Mouse (Mus musculus): ENCODE measurements around the gene Coq6. TPM values are rescaled to one million over a fixed set of nuclear protein-coding genes. Genes with fewer than 3 reads are reported as not detected.
A peak's percentile ranks its signal among the peaks of the same experiment; 100 is the strongest.

Gene Coq6
- total RNA-seq, 2 experiments from 2014 or later = 18.9 to 20.9 TPM

GRCm38 (mm10) chr12:84393847-84394246 lies 32.4 kb downstream of the Coq6 start:
- no peak for ATAC-seq (replicated peaks; ENCODE audit: poor library complexity)

GRCm38 (mm10) chr12:84396947-84397679 lies 35.7 kb downstream of the Coq6 start:
- ATAC-seq (replicated peaks; ENCODE audit: poor library complexity) = no peak

GRCm38 (mm10) chr12:84397685-84398084 lies 36.2 kb downstream of the Coq6 start:
- no peak for ATAC-seq (replicated peaks; ENCODE audit: poor library complexity)

- ATAC-seq (replicated peaks; ENCODE audit: poor library complexity) = no peak
These were observed 37.2 kb downstream of the Coq6 start for GRCm38 (mm10) chr12:84398629-84399028.

GRCm38 (mm10) chr12:84399135-84399534 lies 37.7 kb downstream of the Coq6 start:
- ATAC-seq (replicated peaks; ENCODE audit: poor library complexity) = no peak

GRCm38 (mm10) chr12:84399663-84400062 lies 38.2 kb downstream of the Coq6 start:
- ATAC-seq (replicated peaks; ENCODE audit: poor library complexity) = no peak

GRCm38 (mm10) chr12:84400068-84400467 lies 38.6 kb downstream of the Coq6 start:
- no peak for ATAC-seq (replicated peaks; ENCODE audit: poor library complexity)

- peak; percentile 11; the same call in 1 of the 2 replicates for ATAC-seq (replicated peaks; ENCODE audit: poor library complexity)
These were observed 39.2 kb downstream of the Coq6 start for GRCm38 (mm10) chr12:84400653-84401052.

GRCm38 (mm10) chr12:84402923-84403322 lies 41.5 kb downstream of the Coq6 start:
- no peak for ATAC-seq (replicated peaks; ENCODE audit: poor library complexity)

- no peak for ATAC-seq (replicated peaks; ENCODE audit: poor library complexity)
These were observed 43.1 kb downstream of the Coq6 start for GRCm38 (mm10) chr12:84404541-84404940.

- ATAC-seq (replicated peaks; ENCODE audit: poor library complexity) = no peak
These were observed 45.8 kb downstream of the Coq6 start for GRCm38 (mm10) chr12:84407259-84407658.

GRCm38 (mm10) chr12:84407874-84408818 lies 46.7 kb downstream of the Coq6 start:
- ATAC-seq (replicated peaks; ENCODE audit: poor library complexity) = peak; percentile 52

GRCm38 (mm10) chr12:84408819-84409507 lies 47.5 kb downstream of the Coq6 start, which contains the start of the genes Entpd5 and Bbof1:
Gene Entpd5, minus strand, starts transcription at chr12:84409029.
Gene Bbof1, plus strand, starts transcription at chr12:84409071.
- peak; percentile 90 for ATAC-seq (replicated peaks; ENCODE audit: poor library complexity)

GRCm38 (mm10) chr12:84416834-84417604 lies 55.6 kb downstream of the Coq6 start, which contains the start of gene Rnf113a2:
Gene Rnf113a2, plus strand, starts transcription at chr12:84417196.
- peak; percentile 100 for ATAC-seq (replicated peaks; ENCODE audit: poor library complexity)

GRCm38 (mm10) chr12:84417605-84417922 lies 56.1 kb downstream of the Coq6 start:
- no peak for ATAC-seq (replicated peaks; ENCODE audit: poor library complexity)

Other genes with a start within 250 kb of the Coq6 start
- gene Dnal1, start 247.3 kb upstream of the Coq6 start, total RNA-seq (2015) = 0.61 and 1.1 TPM in 2 replicates
- 0.41 and 0.75 TPM in 2 replicates for gene Dnal1, start 247.3 kb upstream of the Coq6 start, total RNA-seq (2017)
- gene Pnma1, start 213.2 kb upstream of the Coq6 start, total RNA-seq (2015) = 0.15 TPM in 2 replicates
- gene Pnma1, start 213.2 kb upstream of the Coq6 start, total RNA-seq (2017) = 0.24 and 0.62 TPM in 2 replicates
- 13.7 and 14.1 TPM in 2 replicates for gene Elmsan1, start 142.8 kb upstream of the Coq6 start, total RNA-seq (2015)
- gene Elmsan1, start 142.8 kb upstream of the Coq6 start, total RNA-seq (2017) = 11.5 and 15.2 TPM in 2 replicates
- gene Ptgr2, start 76.4 kb upstream of the Coq6 start, total RNA-seq (2015) = 15.6 and 20.5 TPM in 2 replicates
- gene Ptgr2, start 76.4 kb upstream of the Coq6 start, total RNA-seq (2017) = 58.3 and 69.6 TPM in 2 replicates
- 34.5 and 53.4 TPM in 2 replicates for gene Zfp410, start 44.8 kb upstream of the Coq6 start, total RNA-seq (2015)
- 33.8 and 43.4 TPM in 2 replicates for gene Zfp410, start 44.8 kb upstream of the Coq6 start, total RNA-seq (2017)
- 0.42 and 0.54 TPM in 2 replicates for gene Fam161b, start 176 bp downstream of the Coq6 start, total RNA-seq (2015)
- 0.57 and 1.0 TPM in 2 replicates for gene Fam161b, start 176 bp downstream of the Coq6 start, total RNA-seq (2017)
- 13.5 and 20.1 TPM in 2 replicates for gene Entpd5, start 47.4 kb downstream of the Coq6 start, total RNA-seq (2015)
- 18.4 and 23.7 TPM in 2 replicates for gene Entpd5, start 47.4 kb downstream of the Coq6 start, total RNA-seq (2017)
- 2.5 and 3.6 TPM in 2 replicates for gene Bbof1, start 47.4 kb downstream of the Coq6 start, total RNA-seq (2015)
- 3.0 and 12.4 TPM in 2 replicates for gene Bbof1, start 47.4 kb downstream of the Coq6 start, total RNA-seq (2017)
- 28.4 and 33.5 TPM in 2 replicates for gene Rnf113a2, start 55.5 kb downstream of the Coq6 start, total RNA-seq (2015)
- gene Rnf113a2, start 55.5 kb downstream of the Coq6 start, total RNA-seq (2017) = 27.4 and 31.9 TPM in 2 replicates
- 16.3 and 17.2 TPM in 2 replicates for gene Aldh6a1, start 89.3 kb downstream of the Coq6 start, total RNA-seq (2015)
- 9.1 and 12.0 TPM in 2 replicates for gene Aldh6a1, start 89.3 kb downstream of the Coq6 start, total RNA-seq (2017)
- 10.1 and 15.8 TPM in 2 replicates for gene Lin52, start 89.8 kb downstream of the Coq6 start, total RNA-seq (2015)
- gene Lin52, start 89.8 kb downstream of the Coq6 start, total RNA-seq (2017) = 14.2 and 21.0 TPM in 2 replicates
- gene Vsx2, start 208.1 kb downstream of the Coq6 start, total RNA-seq (2015) = not detected in 2 replicates
- not detected in 2 replicates for gene Vsx2, start 208.1 kb downstream of the Coq6 start, total RNA-seq (2017)

Measured in megakaryocyte progenitor cell, adult 5-6 weeks (primary cell).